Mouse (Mus musculus) megakaryocyte, embryonic 14.5 days (primary cell): Measurements from ENCODE around the gene Thap3. TPM values are rescaled to one million over a fixed set of nuclear protein-coding genes. Genes with fewer than 3 reads are reported as not detected.

Experiments
- H3K27me3 ChIP-seq: replicated peaks from 2 replicates; pipeline ENCODE3; 2012; ENCODE audit warnings: inconsistent platforms
- H3K36me3 ChIP-seq: replicated peaks from 2 replicates; pipeline ENCODE3; 2012; ENCODE audit warnings: low read length, inconsistent platforms, mixed read lengths
- H3K4me1 ChIP-seq: 2 replicates; pipeline ENCODE4 v1.6.1; 2012; ENCODE audit warnings: inconsistent platforms
- H3K4me3 ChIP-seq: replicated peaks from 2 replicates; pipeline ENCODE3; 2012; ENCODE audit warnings: moderate library complexity, mild to moderate bottlenecking, inconsistent platforms
- H3K9me3 ChIP-seq: 2 replicates; pipeline ENCODE4 v1.6.1; 2012; ENCODE audit warnings: inconsistent platforms
- FLI1 ChIP-seq: IDR thresholded peaks from 2 replicates; pipeline ENCODE4 v1.6.1; 2012; ENCODE audit warnings: low read length, inconsistent platforms, mixed read lengths
- GATA1 ChIP-seq: IDR thresholded peaks from 3 replicates; pipeline ENCODE4 v1.6.1; 2012; ENCODE audit warnings: mixed read lengths, low read length, inconsistent platforms, borderline replicate concordance
- polyA plus RNA-seq: library from polyadenylated mRNA; stranded (reverse); fragments of >175 nt; gene quantifications from 2 replicates; pipeline ENCODE4 v1.2.3, GENCODE M21; 2012; ENCODE audit warnings: low replicate concordance; ENCODE audit not compliant: insufficient read depth

The Thap3 gene
- polyA plus RNA-seq, 1 experiment, result 27.3 TPM

DNA sequence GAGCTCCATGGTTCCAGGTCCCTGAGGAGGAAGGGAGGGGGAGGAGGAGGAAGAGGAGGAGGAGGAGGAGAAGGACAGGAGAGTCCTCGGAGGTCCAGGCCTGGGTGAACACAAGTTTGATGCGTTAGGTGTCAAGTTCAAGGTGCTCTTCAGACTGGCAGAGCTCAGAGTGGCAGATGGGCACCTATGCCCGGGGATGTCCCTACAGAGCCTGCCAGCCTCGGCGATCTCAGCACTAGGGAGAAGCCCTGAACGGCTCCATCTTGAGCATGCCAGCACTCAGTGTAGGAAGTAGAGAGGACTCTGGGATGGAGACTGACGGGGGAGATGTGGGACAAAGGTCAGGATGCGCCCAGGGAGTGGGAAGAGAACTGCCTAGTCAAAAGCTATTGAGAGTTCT, 2.1 kb downstream of the Thap3 start:
- Histone ChIP-seq H3K4me1 (peaks cover 52% of the 10 kb centered on the region), H3K9me3 (no peaks in the 10 kb centered on the region), H3K36me3 (peaks cover 67% of the 10 kb centered on the region), H3K27me3 (no peaks in the 10 kb centered on the region), H3K4me3 (peak overlapping the region; percentile 18)
- TF ChIP-seq FLI1, result no peak
- no peak for TF ChIP-seq GATA1

DNA sequence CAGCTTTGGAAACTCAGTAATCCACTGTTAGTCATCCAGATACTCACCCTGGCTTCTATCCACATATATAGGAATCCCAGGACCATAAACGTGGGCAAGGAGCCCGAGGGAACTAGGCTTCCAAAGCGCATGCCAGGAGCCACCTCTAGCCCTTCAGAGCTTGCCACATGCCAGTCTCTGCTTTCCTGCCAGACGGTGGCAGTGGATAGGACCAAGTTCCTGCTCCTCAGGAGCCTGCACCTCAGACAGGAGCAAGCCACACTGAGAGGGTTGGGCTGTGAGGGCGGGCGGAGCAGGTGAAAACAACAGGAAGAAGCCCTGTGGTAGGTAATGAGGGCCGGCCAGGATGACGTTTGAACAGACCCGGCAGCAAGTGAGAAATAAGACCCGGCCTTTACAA, 2.9 kb downstream of the Thap3 start:
- H3K27me3 ChIP-seq, result no peaks in the 10 kb centered on the region

DNA sequence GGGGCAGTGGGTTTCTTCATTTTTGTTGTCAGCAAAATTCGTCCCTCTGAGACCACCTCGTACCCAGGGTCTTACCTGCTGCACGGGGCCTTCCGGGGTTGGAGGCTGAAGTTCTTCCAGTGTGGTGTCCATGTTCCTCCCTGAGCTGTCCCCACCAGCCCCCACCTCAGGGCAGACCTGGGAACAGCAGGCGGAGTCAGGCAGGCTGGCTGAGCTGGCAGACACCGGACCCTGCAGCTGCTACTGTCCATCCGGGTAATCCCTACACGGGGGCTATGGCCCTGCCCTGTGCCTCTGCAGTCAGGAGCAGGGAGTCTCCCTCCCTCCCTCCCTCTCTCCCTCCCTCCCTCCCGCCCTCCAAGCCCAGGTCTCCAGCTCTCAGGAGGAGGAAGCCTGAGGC, 5.2 kb downstream of the Thap3 start:
- Histone ChIP-seq H3K36me3 (peaks cover 79% of the 10 kb centered on the region), H3K27me3 (no peaks in the 10 kb centered on the region), H3K4me3 (no peak overlapping the region), H3K4me1 (peaks cover 46% of the 10 kb centered on the region), H3K9me3 (no peaks in the 10 kb centered on the region)
- TF ChIP-seq FLI1, result no peak
- TF ChIP-seq GATA1, result no peak

More for the DNA sequence above, 2.9 kb downstream of the Thap3 start:
- peaks cover 66% of the 10 kb centered on the region for H3K36me3 ChIP-seq
- H3K4me1 ChIP-seq, result peaks cover 55% of the 10 kb centered on the region
- TF ChIP-seq GATA1 (no peak), FLI1 (no peak)
- no peak overlapping the region for H3K4me3 ChIP-seq
- no peaks in the 10 kb centered on the region for H3K9me3 ChIP-seq

DNA sequence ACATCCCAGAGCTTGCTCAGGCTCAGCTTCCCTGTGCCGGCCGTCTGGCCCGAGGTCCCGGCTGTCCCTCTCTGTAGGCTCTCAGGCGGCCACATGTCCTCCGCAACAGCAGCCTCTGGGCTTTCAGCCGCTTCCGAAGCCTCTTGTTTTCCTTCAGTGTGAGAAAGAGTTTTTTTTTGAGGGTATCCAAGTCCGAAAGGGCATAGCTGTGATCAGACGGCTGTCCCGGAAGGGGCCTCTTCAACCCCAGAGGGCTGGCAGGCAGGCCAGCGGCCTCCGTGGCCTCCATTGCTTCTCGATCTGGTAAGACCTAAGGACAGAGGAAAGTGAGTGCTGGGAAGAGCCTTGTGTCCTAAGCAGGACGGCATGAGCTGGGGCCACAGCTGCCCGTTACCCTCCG, 5.8 kb downstream of the Thap3 start:
- H3K27me3 ChIP-seq, result no peaks in the 10 kb centered on the region
- no peak for TF ChIP-seq FLI1
- TF ChIP-seq GATA1, result no peak
- H3K9me3 ChIP-seq, result no peaks in the 10 kb centered on the region
- H3K4me3 ChIP-seq, result no peak overlapping the region
- peaks cover 82% of the 10 kb centered on the region for H3K36me3 ChIP-seq
- peaks cover 44% of the 10 kb centered on the region for H3K4me1 ChIP-seq

DNA sequence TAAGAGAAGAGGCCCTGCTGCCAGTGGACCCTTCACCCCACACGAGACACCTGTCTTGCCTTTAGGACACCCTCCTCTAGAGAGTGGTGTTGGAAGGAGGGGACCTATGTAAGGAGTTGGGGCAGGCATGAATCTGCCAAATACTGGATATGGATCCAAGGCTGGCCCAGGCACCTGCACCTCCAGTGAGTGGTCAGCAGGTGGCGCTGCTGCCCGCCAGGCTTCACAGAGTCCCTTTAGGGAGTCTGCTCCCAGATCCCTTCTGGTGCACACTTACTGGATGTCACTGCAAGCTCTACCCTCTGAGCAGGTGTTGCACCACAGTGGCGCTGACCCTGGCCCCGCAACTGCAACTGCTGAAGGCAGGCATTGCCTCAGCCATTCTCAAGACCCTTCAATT, 7.4 kb downstream of the Thap3 start:
- TF ChIP-seq FLI1, result no peak
- TF ChIP-seq GATA1, result no peak
- Histone ChIP-seq H3K36me3 (peaks cover 91% of the 10 kb centered on the region), H3K27me3 (no peaks in the 10 kb centered on the region), H3K4me3 (no peak overlapping the region), H3K4me1 (peaks cover 34% of the 10 kb centered on the region), H3K9me3 (no peaks in the 10 kb centered on the region)

DNA sequence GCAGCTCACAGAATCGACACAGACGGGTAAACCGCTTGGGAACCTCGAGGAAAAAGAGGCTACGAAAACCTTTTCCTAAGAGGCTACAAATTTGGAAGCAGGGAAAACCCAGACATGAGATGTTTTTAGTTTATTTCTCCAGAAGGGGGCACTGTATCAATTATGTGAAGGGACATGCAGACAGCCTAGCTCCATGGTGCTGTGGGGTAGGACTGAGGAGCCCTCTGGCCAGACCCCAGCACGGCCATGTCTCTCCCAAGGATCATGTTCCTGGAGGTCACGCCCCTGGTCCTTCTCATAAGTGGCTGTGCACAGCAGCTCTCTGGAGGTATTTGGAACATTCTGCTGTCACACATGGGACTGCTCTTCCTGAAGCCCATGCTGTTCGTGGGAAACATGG, 8.1 kb downstream of the Thap3 start:
- Histone ChIP-seq H3K27me3 (no peaks in the 10 kb centered on the region), H3K4me1 (peaks cover 27% of the 10 kb centered on the region), H3K9me3 (no peaks in the 10 kb centered on the region), H3K36me3 (peaks cover 90% of the 10 kb centered on the region), H3K4me3 (no peak overlapping the region)
- TF ChIP-seq GATA1, result no peak

DNA sequence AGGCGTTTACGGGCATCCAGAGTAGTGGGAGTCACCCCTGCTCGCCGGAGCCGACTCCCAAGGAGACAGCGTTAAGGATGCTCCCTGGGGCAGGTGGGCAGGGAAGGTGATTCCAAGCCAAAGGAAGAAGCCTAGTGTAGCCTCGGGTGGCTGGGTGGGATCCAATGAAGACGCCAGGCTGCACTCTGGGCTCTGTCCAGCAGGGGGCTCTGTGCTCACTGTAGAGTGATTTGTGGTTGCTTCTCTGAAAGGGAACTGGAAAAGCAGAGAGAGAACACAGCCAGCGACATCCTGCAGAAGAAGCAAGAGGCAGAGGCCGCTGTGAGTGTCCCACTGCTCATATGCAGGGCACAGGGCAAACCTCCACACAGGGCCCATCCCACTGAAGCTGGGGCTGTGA, 11.0 kb downstream of the Thap3 start:
- peaks cover 20% of the 10 kb centered on the region for H3K4me1 ChIP-seq
- TF ChIP-seq GATA1, result no peak
- TF ChIP-seq FLI1, result no peak
- H3K4me3 ChIP-seq, result peak overlapping the region; percentile 3
- H3K36me3 ChIP-seq, result peaks cover 94% of the 10 kb centered on the region
- no peaks in the 10 kb centered on the region for H3K9me3 ChIP-seq
- H3K27me3 ChIP-seq, result no peaks in the 10 kb centered on the region

DNA sequence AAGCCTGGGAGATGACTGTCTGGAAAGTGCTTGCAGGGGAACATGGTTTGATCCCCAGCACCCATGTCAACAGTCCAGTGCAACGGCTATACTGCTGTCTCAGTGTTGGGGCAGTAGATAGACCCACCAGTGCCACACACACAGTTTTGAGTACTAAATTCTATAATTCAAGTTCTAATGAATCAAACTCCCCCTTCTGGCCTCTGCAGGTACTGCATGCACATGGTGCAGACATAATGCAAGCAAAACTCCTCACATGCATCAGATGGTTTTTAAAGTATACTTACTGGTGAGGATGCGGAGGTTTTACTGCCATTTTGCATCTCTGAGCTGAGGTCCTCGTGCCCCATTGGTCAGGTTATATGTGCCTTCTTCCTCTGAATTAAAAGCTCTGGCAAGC, 13.4 kb downstream of the Thap3 start:
- peaks cover 91% of the 10 kb centered on the region for H3K36me3 ChIP-seq
- H3K27me3 ChIP-seq, result no peaks in the 10 kb centered on the region
- TF ChIP-seq GATA1, result no peak
- TF ChIP-seq FLI1, result no peak
- no peaks in the 10 kb centered on the region for H3K9me3 ChIP-seq
- peaks cover 14% of the 10 kb centered on the region for H3K4me1 ChIP-seq
- H3K4me3 ChIP-seq, result no peak overlapping the region

DNA sequence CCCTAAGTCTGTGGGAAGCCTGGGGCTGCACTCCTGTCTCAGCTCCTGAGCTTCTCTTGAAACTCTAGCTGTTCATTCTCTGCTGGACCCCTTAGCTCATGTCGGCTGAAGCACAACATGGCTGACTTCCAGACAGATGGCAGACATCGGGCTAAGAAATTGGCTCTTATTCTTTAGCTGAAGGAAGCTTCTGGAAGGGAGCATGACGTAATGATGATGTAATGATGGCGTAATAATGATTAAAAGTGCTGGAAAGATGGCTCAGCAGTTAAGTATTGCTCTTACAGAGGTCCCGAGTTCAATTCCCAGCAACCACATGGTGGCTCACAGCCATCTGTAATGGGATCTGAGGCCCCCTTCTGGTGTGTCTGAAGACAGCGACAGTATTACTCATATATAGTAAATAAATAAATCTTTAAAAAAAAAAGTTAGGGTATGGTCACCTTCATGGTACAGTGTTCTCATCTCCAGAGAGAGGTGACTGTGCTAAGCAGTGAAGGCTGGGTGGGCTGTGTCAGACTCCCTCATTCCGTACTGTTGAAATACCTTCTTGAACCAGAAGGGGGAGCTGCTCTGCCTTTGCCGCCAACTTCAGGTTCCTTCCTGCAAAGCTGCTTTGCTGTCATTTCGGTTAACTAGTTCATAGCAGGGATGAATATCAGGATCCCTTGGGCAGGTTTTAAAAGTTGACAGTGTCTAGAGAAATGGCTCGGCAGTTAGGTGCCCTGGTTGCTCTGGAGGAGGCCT, 16.4 kb downstream of the Thap3 start:
- no peak for TF ChIP-seq FLI1
- TF ChIP-seq GATA1, result no peak
- peaks cover 91% of the 10 kb centered on the region for H3K36me3 ChIP-seq
- peaks cover 5% of the 10 kb centered on the region for H3K4me1 ChIP-seq
- no peak overlapping the region for H3K4me3 ChIP-seq
- no peaks in the 10 kb centered on the region for H3K27me3 ChIP-seq
- H3K9me3 ChIP-seq, result no peaks in the 10 kb centered on the region

DNA sequence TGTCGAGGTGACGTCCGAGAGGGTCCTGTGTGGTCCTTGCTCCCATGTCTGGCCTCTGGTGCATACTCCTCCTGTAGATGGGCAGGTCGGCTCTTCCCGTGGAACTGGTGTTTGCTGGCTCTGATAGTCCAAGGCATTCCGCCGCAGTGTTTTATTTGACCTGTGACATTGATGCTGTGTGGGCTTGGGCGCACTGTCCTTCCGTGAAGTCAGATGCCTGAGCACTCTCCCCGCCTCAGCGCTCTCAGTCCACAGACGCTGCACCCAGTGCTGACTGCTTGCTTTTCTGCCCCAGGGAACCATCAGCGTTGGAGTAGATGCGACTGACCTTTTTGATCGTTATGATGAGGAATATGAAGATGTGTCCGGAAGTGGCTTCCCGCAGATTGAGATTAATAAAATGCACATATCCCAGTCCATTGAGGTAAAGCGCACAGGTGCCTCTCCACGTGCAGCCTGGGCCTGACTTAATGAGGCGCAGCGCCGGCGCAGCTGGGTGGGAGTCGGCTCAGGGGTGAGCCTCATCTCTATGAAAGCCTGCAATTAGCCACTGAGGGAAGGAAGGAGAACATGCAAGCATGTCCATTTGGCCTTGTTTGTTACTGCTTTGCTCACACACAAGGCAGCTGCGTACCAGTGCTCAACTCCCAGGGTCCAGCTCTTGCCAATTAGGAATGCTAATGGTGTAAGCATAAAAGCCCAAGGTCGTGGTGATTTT, 20.4 kb downstream of the Thap3 start:
- Histone ChIP-seq H3K4me1 (peaks cover 9% of the 10 kb centered on the region), H3K27me3 (no peaks in the 10 kb centered on the region), H3K4me3 (no peak overlapping the region), H3K9me3 (peaks cover 6% of the 10 kb centered on the region; the same call in 1 of the 2 replicates), H3K36me3 (peaks cover 87% of the 10 kb centered on the region)
- TF ChIP-seq FLI1, result no peak
- TF ChIP-seq GATA1, result no peak

DNA sequence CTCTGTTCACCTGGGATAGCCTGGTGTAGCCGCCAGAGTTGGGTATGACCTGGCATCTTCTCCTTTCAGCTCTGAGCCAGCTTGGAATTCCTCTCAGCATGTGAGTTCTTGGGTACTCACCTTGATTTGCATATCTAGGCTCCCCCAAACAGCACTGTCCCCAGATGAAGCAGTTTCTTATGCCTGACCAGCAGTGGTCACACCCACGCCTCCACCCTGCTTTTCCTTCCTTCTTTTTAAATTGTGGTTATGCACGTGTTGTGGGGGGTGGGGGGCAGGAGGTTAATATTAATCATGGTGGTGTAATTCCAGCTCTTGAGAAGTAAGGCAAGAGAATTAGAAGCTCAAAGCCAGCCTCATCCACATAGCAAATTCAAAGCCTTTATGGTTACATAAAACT, 26.0 kb downstream of the Thap3 start:
- Histone ChIP-seq H3K27me3 (no peaks in the 10 kb centered on the region), H3K4me1 (peaks cover 60% of the 10 kb centered on the region), H3K9me3 (peaks cover 6% of the 10 kb centered on the region; the same call in 1 of the 2 replicates), H3K4me3 (peak overlapping the region; percentile 9), H3K36me3 (peaks cover 80% of the 10 kb centered on the region)
- TF ChIP-seq FLI1, result no peak
- TF ChIP-seq GATA1, result no peak
